Mouse (Mus musculus): ENCODE measurements around the gene Vmn1r28. TPM values are rescaled to one million over a fixed set of nuclear protein-coding genes. Genes with fewer than 3 reads are reported as not detected.
"Not testable (repeated sequence)": the region's sequence is repeated elsewhere in the genome, so short reads cannot be mapped to it uniquely, and the experiment has no call there.

The Vmn1r28 gene
- polyA plus RNA-seq (2012; ENCODE audit: insufficient read depth, insufficient read length, low replicate concordance, missing spikeins), result not detected in 2 replicates

DNA sequence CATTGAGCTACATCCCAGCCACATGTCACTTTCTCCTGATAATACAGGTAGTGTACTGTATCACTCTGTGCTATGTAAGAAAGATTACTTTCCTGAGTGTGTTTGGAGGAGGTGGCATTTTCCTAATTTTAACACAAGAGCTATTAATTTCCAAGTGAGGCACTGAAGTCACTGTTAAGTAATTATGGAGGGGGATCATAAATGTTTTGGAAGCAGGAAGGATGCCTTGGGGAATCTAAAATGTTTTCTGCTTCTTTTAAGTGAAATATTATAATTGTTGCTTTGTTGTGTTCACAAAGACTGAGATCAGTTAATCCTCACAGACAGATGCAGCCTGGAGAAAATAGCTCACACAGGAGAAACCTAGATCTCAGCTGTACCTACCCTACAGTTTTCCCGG lies at the start of gene Vmn1r28:
Vmn1r28 (plus strand) TSS at position 301 of the 400 bp plus-strand sequence.
- 87% methylated on average over 1 of the region's 1 CpGs for WGBS
- H3K27ac ChIP-seq (ENCODE audit: insufficient read depth, low read depth, low read length), result no peak within 1 kb of the TSS
- no peak for TF ChIP-seq CTCF (IDR thresholded peaks at IDR 0.05; ENCODE audit: insufficient read depth, low read depth, low read length)
- no peak for TF ChIP-seq POLR2A (IDR thresholded peaks at IDR 0.05; ENCODE audit: insufficient read depth, low read depth, low read length)
- no peaks in the 10 kb centered on the region for H3K4me1 ChIP-seq (ENCODE audit: control insufficient read depth, insufficient read depth, low read length)
- no peak within 1 kb of the TSS for H3K4me3 ChIP-seq (ENCODE audit: insufficient read depth, low read depth, low read length)

GRCm38 (mm10) chr6:58216119-58216518 lies 45.7 kb upstream of the Vmn1r28 start:
- 72% methylated on average over 2 of the region's 2 CpGs for WGBS
- Histone ChIP-seq H3K27ac (ENCODE audit: insufficient read depth, low read depth, low read length) (no peak overlapping the region), H3K4me3 (ENCODE audit: insufficient read depth, low read depth, low read length) (no peak overlapping the region), H3K4me1 (ENCODE audit: control insufficient read depth, insufficient read depth, low read length) (no peaks in the 10 kb centered on the region)
- TF ChIP-seq CTCF (IDR thresholded peaks at IDR 0.05; ENCODE audit: insufficient read depth, low read depth, low read length), result no peak
- no peak for TF ChIP-seq POLR2A (IDR thresholded peaks at IDR 0.05; ENCODE audit: insufficient read depth, low read depth, low read length)

GRCm38 (mm10) chr6:58218721-58219120 lies 43.1 kb upstream of the Vmn1r28 start, which contains the start of gene Vmn1r27:
TSS of gene Vmn1r27 (minus strand) at chr6:58218821.
- no peak within 1 kb of the TSS for H3K27ac ChIP-seq (ENCODE audit: insufficient read depth, low read depth, low read length)
- 84% methylated on average over 2 of the region's 2 CpGs for WGBS
- TF ChIP-seq CTCF (IDR thresholded peaks at IDR 0.05; ENCODE audit: insufficient read depth, low read depth, low read length), result no peak
- no peak for TF ChIP-seq POLR2A (IDR thresholded peaks at IDR 0.05; ENCODE audit: insufficient read depth, low read depth, low read length)
- no peaks in the 10 kb centered on the region for H3K4me1 ChIP-seq (ENCODE audit: control insufficient read depth, insufficient read depth, low read length)
- no peak within 1 kb of the TSS for H3K4me3 ChIP-seq (ENCODE audit: insufficient read depth, low read depth, low read length)

DNA sequence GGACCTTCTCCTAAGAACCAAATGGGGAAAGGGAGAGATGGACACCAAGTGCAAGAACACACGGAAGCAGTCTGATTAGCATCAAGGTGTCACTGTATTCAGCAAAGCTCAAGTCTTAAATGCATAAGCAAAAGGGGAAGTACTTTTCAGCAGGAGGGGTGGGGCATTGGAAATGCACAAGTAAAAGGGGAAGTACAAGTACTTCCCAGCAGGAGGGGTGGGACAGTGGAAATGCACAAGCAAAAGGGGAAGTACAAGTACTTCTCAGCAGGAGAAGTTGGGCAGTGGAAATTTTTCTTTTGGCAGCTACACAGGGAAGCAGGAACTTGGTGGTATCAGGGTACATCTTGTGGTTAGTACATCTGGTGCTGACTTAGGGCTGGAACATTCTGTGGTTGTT lies 17.8 kb downstream of the Vmn1r28 start:
- not testable (repeated sequence) for H3K4me1 ChIP-seq (ENCODE audit: control insufficient read depth, insufficient read depth, low read length); H3K4me3 ChIP-seq (ENCODE audit: insufficient read depth, low read depth, low read length); H3K27ac ChIP-seq (ENCODE audit: insufficient read depth, low read depth, low read length)
- 90% methylated on average over 1 of the region's 1 CpGs for WGBS

- Histone ChIP-seq H3K4me1 (ENCODE audit: control insufficient read depth, insufficient read depth, low read length) (no peaks in the 10 kb centered on the region), H3K4me3 (ENCODE audit: insufficient read depth, low read depth, low read length) (no peak overlapping the region), H3K27ac (ENCODE audit: insufficient read depth, low read depth, low read length) (no peak overlapping the region)
- TF ChIP-seq CTCF (IDR thresholded peaks at IDR 0.05; ENCODE audit: insufficient read depth, low read depth, low read length) (no peak), POLR2A (IDR thresholded peaks at IDR 0.05; ENCODE audit: insufficient read depth, low read depth, low read length) (no peak)
- 66% methylated on average over 2 of the region's 2 CpGs for WGBS
These were observed 30.4 kb downstream of the Vmn1r28 start for GRCm38 (mm10) chr6:58292201-58292600.

DNA sequence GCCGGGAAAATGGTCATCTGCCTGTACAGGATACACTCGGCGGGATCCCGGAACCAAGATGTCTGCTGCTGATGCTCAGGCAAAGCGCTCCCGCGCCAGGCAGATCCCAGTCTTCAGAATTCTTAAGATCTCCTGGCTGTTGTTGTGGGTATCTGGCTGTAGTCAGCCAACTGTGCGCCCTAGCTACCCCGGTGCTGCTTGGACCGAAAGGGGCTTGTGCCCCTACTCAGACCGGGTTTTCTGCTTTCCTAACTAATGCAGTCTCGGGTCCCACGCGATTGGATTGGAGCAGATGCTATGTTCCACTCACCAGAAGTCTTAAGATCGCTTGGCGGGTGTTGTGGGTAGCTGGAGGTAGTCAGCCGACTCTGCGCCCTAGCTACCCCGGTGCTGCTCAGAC lies 36.7 kb downstream of the Vmn1r28 start:
- not testable (repeated sequence) for H3K4me1 ChIP-seq (ENCODE audit: control insufficient read depth, insufficient read depth, low read length); H3K4me3 ChIP-seq (ENCODE audit: insufficient read depth, low read depth, low read length); H3K27ac ChIP-seq (ENCODE audit: insufficient read depth, low read depth, low read length)
- WGBS, result 84% methylated on average over 19 of the region's 19 CpGs

- Histone ChIP-seq H3K4me1 (ENCODE audit: control insufficient read depth, insufficient read depth, low read length) (no peaks in the 10 kb centered on the region), H3K4me3 (ENCODE audit: insufficient read depth, low read depth, low read length) (no peak within 1 kb of the TSS), H3K27ac (ENCODE audit: insufficient read depth, low read depth, low read length) (no peak within 1 kb of the TSS)
- TF ChIP-seq CTCF (IDR thresholded peaks at IDR 0.05; ENCODE audit: insufficient read depth, low read depth, low read length), result no peak
- no peak for TF ChIP-seq POLR2A (IDR thresholded peaks at IDR 0.05; ENCODE audit: insufficient read depth, low read depth, low read length)
These were observed 39.4 kb downstream of the Vmn1r28 start, which contains the start of gene Vmn1r29 for GRCm38 (mm10) chr6:58301249-58301648. TSS of gene Vmn1r29 (plus strand) at chr6:58301549.

Other genes starting within 250 kb of the Vmn1r28 start
- not detected in 2 replicates for gene Vmn1r26, start 246.9 kb upstream of the Vmn1r28 start, polyA plus RNA-seq (2012; ENCODE audit: insufficient read depth, insufficient read length, low replicate concordance, missing spikeins)
- not detected in 2 replicates for gene Vmn1r27, start 43.2 kb upstream of the Vmn1r28 start, polyA plus RNA-seq (2012; ENCODE audit: insufficient read depth, insufficient read length, low replicate concordance, missing spikeins)
- gene Vmn1r29, start 39.5 kb downstream of the Vmn1r28 start, polyA plus RNA-seq (2012; ENCODE audit: insufficient read depth, insufficient read length, low replicate concordance, missing spikeins), result not detected in 2 replicates
- not detected in 2 replicates for gene Vmn1r30, start 181.3 kb downstream of the Vmn1r28 start, polyA plus RNA-seq (2012; ENCODE audit: insufficient read depth, insufficient read length, low replicate concordance, missing spikeins)
- gene Vmn1r31, start 213.3 kb downstream of the Vmn1r28 start, polyA plus RNA-seq (2012; ENCODE audit: insufficient read depth, insufficient read length, low replicate concordance, missing spikeins), result not detected in 2 replicates

Measured in olfactory bulb, adult 2 months (tissue).